Mouse (Mus musculus) liver, embryonic 13.5 days (tissue): ENCODE results near the gene Prdm13. TPM values are rescaled to one million over a fixed set of nuclear protein-coding genes. Genes with fewer than 3 reads are reported as not detected.

Experiments
- ATAC-seq: fragments of 200-750 bp; cut with Nextera tagmentation; 2 replicates; pipeline ENCODE4 v1.8.0; 2017; ENCODE audit warnings: low read depth, mild to moderate bottlenecking, moderate number of reproducible peaks, moderate library complexity
- DNase-seq: peaks from one replicate; pipeline ENCODE4 v3.0.0; 2022
- H3K27ac ChIP-seq: fragments of 300-500 bp; sonication (generic); 2 replicates; pipeline ENCODE4 v1.5.1; 2015; ENCODE audit warnings: moderate library complexity, mild to moderate bottlenecking, inconsistent platforms
- H3K27me3 ChIP-seq: fragments of 300-500 bp; sonication (generic); 2 replicates; pipeline ENCODE4 v1.6.1; 2015; ENCODE audit warnings: mild to moderate bottlenecking, inconsistent platforms
- H3K36me3 ChIP-seq: fragments of 300-500 bp; sonication (generic); 2 replicates; pipeline ENCODE4 v1.6.1; 2015; ENCODE audit warnings: mild to moderate bottlenecking, inconsistent platforms
- H3K4me1 ChIP-seq: fragments of 300-500 bp; sonication (generic); replicated peaks from 2 replicates; pipeline ENCODE4 v1.6.1; 2015; ENCODE audit warnings: inconsistent platforms
- H3K4me2 ChIP-seq: fragments of 300-500 bp; sonication (generic); 2 replicates; pipeline ENCODE4 v1.6.1; 2015; ENCODE audit warnings: inconsistent platforms, mild to moderate bottlenecking, moderate library complexity
- H3K4me3 ChIP-seq: fragments of 300-500 bp; sonication (generic); replicated peaks from 2 replicates; pipeline ENCODE4 v1.5.1; 2015; ENCODE audit warnings: mild to moderate bottlenecking, inconsistent platforms
- H3K9ac ChIP-seq: fragments of 300-500 bp; sonication (generic); 2 replicates; pipeline ENCODE4 v1.6.1; 2015; ENCODE audit warnings: mild to moderate bottlenecking, inconsistent platforms
- H3K9me3 ChIP-seq: fragments of 300-500 bp; sonication (generic); replicated peaks from 2 replicates; pipeline ENCODE4 v1.6.1; 2016; ENCODE audit warnings: inconsistent platforms
- WGBS: fragments of 180-500 bp; shearing (Covaris S2); methylation state at CpG from one replicate; pipeline ENCODE4 v1.1.7; 2015; ENCODE audit not compliant: insufficient replicate concordance; 5-methylcytosine and 5-hydroxymethylcytosine counted together
- polyA plus RNA-seq: library from polyadenylated mRNA; unstranded; fragments of >200 nt; fragmentation: Nextera tagmentation; extraction: Ambion mirVana; gene quantifications from 2 replicates; pipeline ENCODE4 v1.2.1, GENCODE M21; 2015

Prdm13 gene
- polyA plus RNA-seq, 1 experiment from 2014 or later: not detected

GRCm38 (mm10) chr4:21687783-21688702 is 2.3 kb upstream of the Prdm13 start:
- no peak for DNase-seq
- ATAC-seq: no peak

GRCm38 (mm10) chr4:21686934-21687333 is 1.2 kb upstream of the Prdm13 start:
- Histone ChIP-seq H3K36me3 (no peaks in the 10 kb centered on the region), H3K27ac (no peak overlapping the region), H3K9me3 (no peaks in the 10 kb centered on the region), H3K4me1 (peaks cover 9% of the 10 kb centered on the region), H3K4me2 (no peak overlapping the region), H3K4me3 (no peak overlapping the region), H3K9ac (no peak overlapping the region), H3K27me3 (peaks cover 100% of the 10 kb centered on the region)
- ATAC-seq: no peak
- DNase-seq: no peak
- 2% methylated on average over 5 of the region's 5 CpGs for WGBS

More at GRCm38 (mm10) chr4:21687783-21688702, 2.3 kb upstream of the Prdm13 start:
- H3K27me3 ChIP-seq: peaks cover 99% of the 10 kb centered on the region
- H3K4me3 ChIP-seq: peak overlapping the region; percentile 51
- peaks cover 9% of the 10 kb centered on the region for H3K4me1 ChIP-seq
- no peak overlapping the region for H3K27ac ChIP-seq
- no peak overlapping the region for H3K9ac ChIP-seq
- peak overlapping the region; percentile 64 for H3K4me2 ChIP-seq
- H3K36me3 ChIP-seq: no peaks in the 10 kb centered on the region
- 4% methylated on average over 46 of the region's 51 CpGs for WGBS
- H3K9me3 ChIP-seq: no peaks in the 10 kb centered on the region

- no peak for DNase-seq
- no peak overlapping the region for H3K4me2 ChIP-seq
- no peaks in the 10 kb centered on the region for H3K9me3 ChIP-seq
- H3K27ac ChIP-seq: no peak overlapping the region
- peaks cover 9% of the 10 kb centered on the region for H3K4me1 ChIP-seq
- no peak overlapping the region for H3K9ac ChIP-seq
- 4% methylated on average over 11 of the region's 11 CpGs for WGBS
- no peak for ATAC-seq
- H3K36me3 ChIP-seq: no peaks in the 10 kb centered on the region
- peaks cover 100% of the 10 kb centered on the region for H3K27me3 ChIP-seq
- no peak overlapping the region for H3K4me3 ChIP-seq
These were observed 653 bp upstream of the Prdm13 start for GRCm38 (mm10) chr4:21686416-21686815.

- Histone ChIP-seq H3K9me3 (no peaks in the 10 kb centered on the region), H3K4me1 (peaks cover 10% of the 10 kb centered on the region), H3K27me3 (peaks cover 100% of the 10 kb centered on the region), H3K9ac (no peak overlapping the region), H3K4me2 (no peak overlapping the region), H3K27ac (no peak overlapping the region), H3K36me3 (no peaks in the 10 kb centered on the region), H3K4me3 (no peak overlapping the region)
- DNase-seq (no peak), ATAC-seq (no peak)
- WGBS: 4% methylated on average over 14 of the region's 14 CpGs
These were observed 1.3 kb downstream of the Prdm13 start for GRCm38 (mm10) chr4:21684341-21684970.

- DNase-seq (no peak), ATAC-seq (no peak)
- Histone ChIP-seq H3K9ac (no peak overlapping the region), H3K27ac (no peak overlapping the region), H3K4me3 (no peak overlapping the region), H3K9me3 (no peaks in the 10 kb centered on the region), H3K36me3 (no peaks in the 10 kb centered on the region), H3K27me3 (peaks cover 100% of the 10 kb centered on the region), H3K4me1 (peaks cover 12% of the 10 kb centered on the region), H3K4me2 (no peak overlapping the region)
- WGBS: 13% methylated on average over 10 of the region's 10 CpGs
These were observed 3.2 kb downstream of the Prdm13 start for GRCm38 (mm10) chr4:21682421-21683150.

- no peak overlapping the region for H3K9ac ChIP-seq
- no peaks in the 10 kb centered on the region for H3K9me3 ChIP-seq
- no peak for DNase-seq
- H3K27me3 ChIP-seq: peaks cover 100% of the 10 kb centered on the region
- no peak overlapping the region for H3K27ac ChIP-seq
- 7% methylated on average over 10 of the region's 10 CpGs for WGBS
- no peak overlapping the region for H3K4me3 ChIP-seq
- H3K36me3 ChIP-seq: no peaks in the 10 kb centered on the region
- ATAC-seq: no peak
- H3K4me1 ChIP-seq: peaks cover 12% of the 10 kb centered on the region
- H3K4me2 ChIP-seq: no peak overlapping the region
These were observed 4.8 kb downstream of the Prdm13 start for GRCm38 (mm10) chr4:21680971-21681370.

- peak overlapping the region; percentile 50 for H3K4me3 ChIP-seq
- no peaks in the 10 kb centered on the region for H3K36me3 ChIP-seq
- no peaks in the 10 kb centered on the region for H3K9me3 ChIP-seq
- H3K27me3 ChIP-seq: peaks cover 98% of the 10 kb centered on the region
- H3K4me1 ChIP-seq: peaks cover 12% of the 10 kb centered on the region
- WGBS: 4% methylated on average over 42 of the region's 42 CpGs
- no peak overlapping the region for H3K27ac ChIP-seq
- peak overlapping the region; percentile 65 for H3K4me2 ChIP-seq
- no peak overlapping the region for H3K9ac ChIP-seq
- ATAC-seq: no peak
- no peak for DNase-seq
These were observed 5.9 kb downstream of the Prdm13 start for GRCm38 (mm10) chr4:21679624-21680480.

GRCm38 (mm10) chr4:21678975-21679623 is 6.7 kb downstream of the Prdm13 start:
- H3K27me3 ChIP-seq: peaks cover 98% of the 10 kb centered on the region
- ATAC-seq (0 out of 2 replicates have a peak, but pooled peaks have one; percentile 34), DNase-seq (no peak)
- peak overlapping the region; percentile 65 for H3K4me2 ChIP-seq
- under 1% methylated on average over 44 of the region's 79 CpGs for WGBS
- no peak overlapping the region for H3K27ac ChIP-seq
- H3K4me1 ChIP-seq: peaks cover 12% of the 10 kb centered on the region
- no peaks in the 10 kb centered on the region for H3K9me3 ChIP-seq
- peak overlapping the region; percentile 50 for H3K4me3 ChIP-seq
- no peaks in the 10 kb centered on the region for H3K36me3 ChIP-seq
- no peak overlapping the region for H3K9ac ChIP-seq

- Histone ChIP-seq H3K27ac (no peak overlapping the region), H3K9me3 (no peaks in the 10 kb centered on the region), H3K9ac (no peak overlapping the region), H3K4me3 (peak overlapping the region; percentile 50), H3K36me3 (no peaks in the 10 kb centered on the region), H3K4me2 (peak overlapping the region; percentile 65), H3K4me1 (peaks cover 12% of the 10 kb centered on the region), H3K27me3 (peaks cover 96% of the 10 kb centered on the region)
- no peak for DNase-seq
- 2% methylated on average over 83 of the region's 84 CpGs for WGBS
- ATAC-seq: no peak
These were observed 7.4 kb downstream of the Prdm13 start for GRCm38 (mm10) chr4:21678101-21678974.
